Mouse (Mus musculus) adrenal gland, postnatal 10 days (tissue): Measurements from ENCODE around the gene Prickle2. TPM values are rescaled to one million over a fixed set of nuclear protein-coding genes. Genes with fewer than 3 reads are reported as not detected.

Experiments
- DNase-seq: peaks from one replicate; pipeline ENCODE4 v3.0.0; 2021; ENCODE audit warnings: mixed read lengths
- long read RNA-seq, 2 experiments: library from polyadenylated mRNA; stranded (forward); transcript quantifications; one replicate each; pipeline ENCODE4 v2.0.0; 2021
- total RNA-seq, 2 experiments: library from RNA; stranded (reverse); gene quantifications; 2 replicates each; pipeline ENCODE4 v1.2.3; 2021

Gene Prickle2
- total RNA-seq = 10 to 100 TPM in 1 of 2 experiments, 1 to 10 TPM in 1; 6.5 to 10.3 TPM
- long read RNA-seq, experiment 1 = 0 reads
- long read RNA-seq, experiment 2, partial matches to known transcripts = 0 of 2 reads
- long read RNA-seq, experiment 2, other reads (novel, unspliced or antisense) = 2 of 2 reads

GRCm38 (mm10) chr6:92706145-92706466 is at the start of gene Prickle2:
Gene Prickle2, minus strand, starts transcription at chr6:92706155.
- DNase-seq = peak; percentile 88

- DNase-seq = no peak
Measured at GRCm38 (mm10) chr6:92752737-92753136, 46.8 kb upstream of the Prickle2 start.

- DNase-seq = peak; percentile 32
Measured at GRCm38 (mm10) chr6:92749420-92749819, 43.5 kb upstream of the Prickle2 start.

- DNase-seq = peak; percentile 81
Measured at GRCm38 (mm10) chr6:92743605-92744004, 37.6 kb upstream of the Prickle2 start.

- DNase-seq = no peak
Measured at GRCm38 (mm10) chr6:92737116-92737515, 31.2 kb upstream of the Prickle2 start.

GRCm38 (mm10) chr6:92733651-92734050 is 27.7 kb upstream of the Prickle2 start:
- no peak for DNase-seq

GRCm38 (mm10) chr6:92728514-92728913 is 22.6 kb upstream of the Prickle2 start:
- no peak for DNase-seq

GRCm38 (mm10) chr6:92728084-92728483 is 22.1 kb upstream of the Prickle2 start:
- DNase-seq = peak; percentile 93

GRCm38 (mm10) chr6:92727351-92727986 is 21.5 kb upstream of the Prickle2 start:
- DNase-seq = no peak

GRCm38 (mm10) chr6:92726121-92726520 is 20.2 kb upstream of the Prickle2 start:
- DNase-seq = no peak

- DNase-seq = no peak
Measured at GRCm38 (mm10) chr6:92724394-92724793, 18.4 kb upstream of the Prickle2 start.

GRCm38 (mm10) chr6:92715806-92716205 is 9.9 kb upstream of the Prickle2 start:
- no peak for DNase-seq

- DNase-seq = no peak
Measured at GRCm38 (mm10) chr6:92714748-92715147, 8.8 kb upstream of the Prickle2 start.

GRCm38 (mm10) chr6:92708137-92708536 is 2.2 kb upstream of the Prickle2 start:
- no peak for DNase-seq

GRCm38 (mm10) chr6:92705353-92706144 is 406 bp downstream of the Prickle2 start:
- peak; percentile 19 for DNase-seq

GRCm38 (mm10) chr6:92704810-92705209 is 1.1 kb downstream of the Prickle2 start:
- DNase-seq = no peak

GRCm38 (mm10) chr6:92699491-92700209 is 6.3 kb downstream of the Prickle2 start:
- DNase-seq = no peak

GRCm38 (mm10) chr6:92697807-92698206 is 8.1 kb downstream of the Prickle2 start:
- DNase-seq = no peak

GRCm38 (mm10) chr6:92687317-92687716 is 18.6 kb downstream of the Prickle2 start:
- DNase-seq = no peak

GRCm38 (mm10) chr6:92674394-92674925 is 31.5 kb downstream of the Prickle2 start:
- DNase-seq = no peak

- DNase-seq = no peak
Measured at GRCm38 (mm10) chr6:92670518-92671147, 35.3 kb downstream of the Prickle2 start.

GRCm38 (mm10) chr6:92669623-92670022 is 36.3 kb downstream of the Prickle2 start:
- DNase-seq = no peak
